Mouse (Mus musculus) macrophage (primary cell): ENCODE results near the gene Tmem30a. TPM values are rescaled to one million over a fixed set of nuclear protein-coding genes. Genes with fewer than 3 reads are reported as not detected.

Experiments used
- polyA plus RNA-seq: library from polyadenylated mRNA; stranded (reverse); fragments of 250-400 nt; gene quantifications from 3 replicates; pipeline ENCODE4 v1.2.4, GENCODE M21; 2018; ENCODE audit warnings: inconsistent platforms

Tmem30a gene
- polyA plus RNA-seq, 1 experiment from 2014 or later: 97.6 TPM

Other genes starting within 250 kb of the Tmem30a start
- 0.10 to 0.15 TPM in 2 of 3 replicates, not detected in the other for gene Col12a1, start 74.7 kb downstream of the Tmem30a start, polyA plus RNA-seq
- 77.7 to 255 TPM (median 184 TPM) in 3 replicates for gene Cox7a2, start 33.6 kb downstream of the Tmem30a start, polyA plus RNA-seq
- not detected in 3 replicates for gene Filip1, start 219.3 kb upstream of the Tmem30a start, polyA plus RNA-seq